Mouse (Mus musculus) G1E-ER4 (cell line): ENCODE measurements around the gene Senp8. TPM values are rescaled to one million over a fixed set of nuclear protein-coding genes. Genes with fewer than 3 reads are reported as not detected.

Experiments used
- GATA1 ChIP-seq: IDR thresholded peaks from one replicate; pipeline ENCODE4 v1.8.0; 2012; ENCODE audit warnings: low read length, inconsistent platforms
- polyA plus RNA-seq: library from polyadenylated mRNA; stranded (reverse); fragments of >175 nt; gene quantifications from 2 replicates; pipeline ENCODE4 v1.2.3, GENCODE M21; 2012

Senp8 gene
- polyA plus RNA-seq, 1 experiment, result 0.28 TPM

- no peak for TF ChIP-seq GATA1
Observed at GRCm38 (mm10) chr9:59723791-59724442, 26.6 kb downstream of the Senp8 start.

GRCm38 (mm10) chr9:59723096-59723657, 27.3 kb downstream of the Senp8 start:
- no peak for TF ChIP-seq GATA1

GRCm38 (mm10) chr9:59721144-59721543, 29.4 kb downstream of the Senp8 start:
- TF ChIP-seq GATA1, result no peak

- TF ChIP-seq GATA1, result no peak
Observed at GRCm38 (mm10) chr9:59718237-59718636, 32.3 kb downstream of the Senp8 start.

GRCm38 (mm10) chr9:59716275-59716898, 34.1 kb downstream of the Senp8 start:
- no peak for TF ChIP-seq GATA1

GRCm38 (mm10) chr9:59709225-59709624, 41.3 kb downstream of the Senp8 start:
- TF ChIP-seq GATA1, result no peak

- no peak for TF ChIP-seq GATA1
Observed at GRCm38 (mm10) chr9:59706850-59707825, 43.4 kb downstream of the Senp8 start.

GRCm38 (mm10) chr9:59703099-59703498, 47.4 kb downstream of the Senp8 start:
- no peak for TF ChIP-seq GATA1

- TF ChIP-seq GATA1, result no peak
Observed at GRCm38 (mm10) chr9:59701094-59701493, 49.4 kb downstream of the Senp8 start.

GRCm38 (mm10) chr9:59696381-59696780, 54.1 kb downstream of the Senp8 start:
- no peak for TF ChIP-seq GATA1

GRCm38 (mm10) chr9:59695451-59695813, 55.1 kb downstream of the Senp8 start:
- TF ChIP-seq GATA1, result no peak

GRCm38 (mm10) chr9:59694571-59695450, 55.7 kb downstream of the Senp8 start:
- TF ChIP-seq GATA1, result no peak

GRCm38 (mm10) chr9:59692145-59692544, 58.4 kb downstream of the Senp8 start:
- no peak for TF ChIP-seq GATA1

GRCm38 (mm10) chr9:59691635-59692094, 58.8 kb downstream of the Senp8 start:
- no peak for TF ChIP-seq GATA1
